Mouse (Mus musculus): ENCODE data around the gene Sfswap.
A peak's percentile ranks its signal among the peaks of the same experiment; 100 is the strongest.

- 0 out of 2 replicates have a peak, but pooled peaks have one; percentile 10 for TF ChIP-seq CTCF (IDR thresholded peaks at IDR 0.05; ENCODE audit: low read depth, low read length)
- no peak for TF ChIP-seq GATA2 (IDR thresholded peaks at IDR 0.05; ENCODE audit: borderline replicate concordance, low read depth, low read length)
Observed at GRCm38 (mm10) chr5:129602071-129602487, 101.1 kb downstream of the Sfswap start.
